Mouse (Mus musculus) limb, embryonic 14.5 days (tissue): ENCODE measurements around the gene Myrf. TPM values are rescaled to one million over a fixed set of nuclear protein-coding genes. Genes with fewer than 3 reads are reported as not detected.

Experiments
- ATAC-seq: fragments of 200-750 bp; cut with Nextera tagmentation; 2 replicates; pipeline ENCODE4 v1.8.0; 2017; ENCODE audit warnings: low read depth, moderate number of reproducible peaks, moderate TSS enrichment; ENCODE audit not compliant: low FRiP score
- DNase-seq: peaks from one replicate; pipeline ENCODE4 v3.0.0-alpha.2; 2015; ENCODE audit warnings: low spot score
- H3K27ac ChIP-seq: fragments of 300-500 bp; sonication (generic); replicated peaks from 2 replicates; pipeline ENCODE4 v1.5.1; 2014; ENCODE audit warnings: low read depth, mild to moderate bottlenecking, low read length, moderate library complexity, mixed read lengths
- H3K27me3 ChIP-seq: fragments of 300-500 bp; sonication (generic); 2 replicates; pipeline ENCODE4 v1.6.1; 2014; ENCODE audit warnings: low read length, mixed read lengths; ENCODE audit not compliant: control insufficient read depth, insufficient read depth
- H3K36me3 ChIP-seq: fragments of 300-500 bp; sonication (generic); 2 replicates; pipeline ENCODE4 v1.6.1; 2014; ENCODE audit warnings: mild to moderate bottlenecking, low read length, moderate library complexity, mixed read lengths; ENCODE audit not compliant: control insufficient read depth, insufficient read depth
- H3K4me1 ChIP-seq: fragments of 300-500 bp; sonication (generic); 2 replicates; pipeline ENCODE4 v1.6.1; 2014; ENCODE audit warnings: antibody characterized with exemption, low read length, mixed read lengths; ENCODE audit not compliant: control insufficient read depth, insufficient read depth
- H3K4me2 ChIP-seq: fragments of 300-500 bp; sonication (generic); replicated peaks from 2 replicates; pipeline ENCODE4 v1.6.1; 2014; ENCODE audit warnings: low read depth, mild to moderate bottlenecking, low read length, moderate library complexity; ENCODE audit not compliant: severe bottlenecking
- H3K4me3 ChIP-seq: fragments of 300-500 bp; sonication (generic); replicated peaks from 2 replicates; pipeline ENCODE4 v1.5.1; 2014; ENCODE audit warnings: low read length
- H3K9ac ChIP-seq: fragments of 300-500 bp; sonication (generic); 2 replicates; pipeline ENCODE4 v1.6.1; 2014; ENCODE audit warnings: mild to moderate bottlenecking, low read depth, low read length, moderate library complexity; ENCODE audit not compliant: severe bottlenecking
- H3K9me3 ChIP-seq: fragments of 300-500 bp; sonication (generic); 2 replicates; pipeline ENCODE4 v1.6.1; 2016; ENCODE audit warnings: low read length; ENCODE audit not compliant: control insufficient read depth
- POLR2A ChIP-seq: fragments of 200-500 bp; IDR thresholded peaks from 2 replicates; pipeline ENCODE4 v1.8.0; 2012; ENCODE audit warnings: inconsistent platforms, mild to moderate bottlenecking, moderate library complexity, borderline replicate concordance; ENCODE audit not compliant: insufficient read depth, insufficient read length; ENCODE audit errors: extremely low read depth
- WGBS: fragments of 180-500 bp; shearing (Covaris S2); extraction: QIAGEN DNeasy Blood & Tissue Kit; methylation state at CpG from one replicate; pipeline ENCODE4 v1.1.7; 2014; 5-methylcytosine and 5-hydroxymethylcytosine counted together
- polyA plus RNA-seq, 2 experiments: library from polyadenylated mRNA; depleted of rRNA in 1 of 2; stranded (reverse) in 1 of 2; unstranded in 1 of 2; fragments of >200 nt; fragmentation: Nextera tagmentation in 1 of 2; extraction: Ambion mirVana in 1 of 2; gene quantifications; 2 replicates each; pipeline versions ENCODE4 v1.2.1 to v1.2.3; 2012 to 2014

The Myrf gene
- polyA plus RNA-seq, 2 experiments: 1.1 to 4.4 TPM

- 91% methylated on average over 10 of the region's 10 CpGs for WGBS
- ATAC-seq: no peak
Measured at GRCm38 (mm10) chr19:10213796-10214471, 26.6 kb downstream of the Myrf start.

DNA sequence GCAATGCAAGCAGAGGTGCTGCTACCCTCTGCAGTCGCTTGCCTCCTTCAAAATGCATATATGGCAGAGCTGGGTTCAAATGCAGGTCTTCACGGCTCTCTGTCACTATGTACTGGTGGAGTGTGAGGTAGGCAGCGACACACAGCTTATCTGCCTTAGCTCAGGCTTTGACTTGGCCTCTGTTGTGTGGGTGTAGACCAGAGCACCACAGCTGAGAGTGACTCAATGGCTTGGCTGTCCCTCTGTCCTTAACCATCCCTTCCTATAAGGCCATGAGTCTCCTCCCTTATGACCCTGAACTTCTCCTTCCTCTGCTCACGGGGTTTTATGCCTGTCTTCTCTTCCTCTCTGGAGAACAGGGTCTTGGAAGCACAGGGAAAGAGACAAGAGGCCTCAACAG, 29.7 kb downstream of the Myrf start:
- no peak overlapping the region for H3K27ac ChIP-seq
- no peaks in the 10 kb centered on the region for H3K4me1 ChIP-seq
- DNase-seq (no peak), ATAC-seq (no peak)
- WGBS: 81% methylated on average over 4 of the region's 4 CpGs
- no peak overlapping the region for H3K9ac ChIP-seq
- H3K9me3 ChIP-seq: no peaks in the 10 kb centered on the region
- no peak overlapping the region for H3K4me2 ChIP-seq
- H3K4me3 ChIP-seq: no peak overlapping the region
- H3K27me3 ChIP-seq: no peaks in the 10 kb centered on the region
- no peak for TF ChIP-seq POLR2A
- peaks cover 65% of the 10 kb centered on the region for H3K36me3 ChIP-seq

More at GRCm38 (mm10) chr19:10213796-10214471, 26.6 kb downstream of the Myrf start:
- Histone ChIP-seq H3K9ac (no peak overlapping the region), H3K4me3 (no peak overlapping the region), H3K27ac (no peak overlapping the region), H3K4me1 (no peaks in the 10 kb centered on the region), H3K4me2 (no peak overlapping the region), H3K36me3 (peaks cover 35% of the 10 kb centered on the region), H3K9me3 (no peaks in the 10 kb centered on the region), H3K27me3 (no peaks in the 10 kb centered on the region)
- TF ChIP-seq POLR2A: no peak
- DNase-seq: no peak

DNA sequence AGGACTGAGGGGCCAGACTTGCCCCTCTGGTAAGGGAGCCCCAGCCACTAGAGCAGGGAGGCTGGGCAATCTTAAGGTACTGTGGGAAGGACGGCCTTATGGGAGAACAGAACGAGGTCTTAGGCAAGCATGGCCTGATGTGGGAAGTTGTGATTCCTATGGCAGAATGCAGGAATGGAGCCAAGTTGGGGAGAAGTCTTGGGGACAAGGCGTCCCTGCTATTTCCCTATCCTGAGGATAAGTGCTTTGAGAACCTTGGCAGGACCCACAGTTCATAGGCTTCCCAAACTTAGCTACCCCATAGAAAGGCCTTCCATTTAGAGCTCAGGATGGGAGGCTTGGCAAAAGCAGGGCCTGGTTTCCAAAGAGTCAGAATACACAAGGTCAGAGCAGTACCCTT, 31.7 kb downstream of the Myrf start:
- Histone ChIP-seq H3K27me3 (no peaks in the 10 kb centered on the region), H3K4me2 (no peak overlapping the region), H3K27ac (no peak overlapping the region), H3K4me3 (no peak overlapping the region), H3K4me1 (no peaks in the 10 kb centered on the region), H3K36me3 (peaks cover 64% of the 10 kb centered on the region), H3K9ac (no peak overlapping the region), H3K9me3 (no peaks in the 10 kb centered on the region)
- 83% methylated on average over 3 of the region's 3 CpGs for WGBS
- no peak for DNase-seq
- ATAC-seq: no peak
- no peak for TF ChIP-seq POLR2A

- ATAC-seq: no peak
- Histone ChIP-seq H3K9me3 (no peaks in the 10 kb centered on the region), H3K4me3 (peak overlapping the region; percentile 90), H3K27ac (no peak overlapping the region), H3K9ac (no peak overlapping the region), H3K4me1 (peaks cover 8% of the 10 kb centered on the region), H3K27me3 (no peaks in the 10 kb centered on the region), H3K4me2 (peak overlapping the region; percentile 88), H3K36me3 (peaks cover 54% of the 10 kb centered on the region)
- WGBS: 75% methylated on average over 6 of the region's 6 CpGs
- DNase-seq: no peak
- TF ChIP-seq POLR2A: no peak
Measured at GRCm38 (mm10) chr19:10205051-10205450, 35.5 kb downstream of the Myrf start.

DNA sequence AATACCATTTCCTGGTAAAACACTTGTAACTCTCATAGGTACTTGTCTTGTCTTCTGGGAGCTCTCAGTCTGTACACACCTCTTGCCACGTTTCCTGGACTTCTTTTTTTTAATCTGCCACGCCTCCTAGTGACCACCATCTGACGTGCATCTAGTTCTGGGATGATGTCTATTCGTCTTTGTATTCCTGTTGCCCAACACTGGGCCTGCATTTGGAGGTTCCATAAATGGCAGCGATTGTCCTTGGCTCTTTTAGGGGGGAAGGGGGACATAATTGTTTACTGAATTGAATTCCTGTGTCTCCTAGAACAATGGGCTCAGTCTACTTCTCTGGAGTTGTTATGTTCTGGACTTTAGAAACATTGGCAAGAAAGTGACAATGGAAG, 35.9 kb downstream of the Myrf start:
- H3K36me3 ChIP-seq: peaks cover 54% of the 10 kb centered on the region
- H3K4me1 ChIP-seq: peaks cover 8% of the 10 kb centered on the region
- DNase-seq (no peak), ATAC-seq (peak; percentile 32; the same call in 1 of the 2 replicates)
- 2% methylated on average over 5 of the region's 5 CpGs for WGBS
- peak overlapping the region; percentile 48 for H3K27ac ChIP-seq
- no peak for TF ChIP-seq POLR2A
- H3K9ac ChIP-seq: peak overlapping the region; percentile 77
- peak overlapping the region; percentile 88 for H3K4me2 ChIP-seq
- H3K27me3 ChIP-seq: no peaks in the 10 kb centered on the region
- H3K9me3 ChIP-seq: no peaks in the 10 kb centered on the region
- peak overlapping the region; percentile 90 for H3K4me3 ChIP-seq
